Mouse (Mus musculus) myocyte (in vitro differentiated cells): Measurements from ENCODE around the gene Odf4. TPM values are rescaled to one million over a fixed set of nuclear protein-coding genes. Genes with fewer than 3 reads are reported as not detected.

Source experiments
- H3K27me3 ChIP-seq: one replicate; pipeline ENCODE4 v1.6.1; 2011; ENCODE audit not compliant: control insufficient read depth, insufficient read depth, insufficient read length
- H3K36me3 ChIP-seq: one replicate; pipeline ENCODE4 v1.6.1; 2011; ENCODE audit not compliant: control insufficient read depth, insufficient read depth
- H3K4me2 ChIP-seq: one replicate; pipeline ENCODE4 v1.6.1; 2011; ENCODE audit warnings: low read depth, control low read depth
- H3K4me3 ChIP-seq: one replicate; pipeline ENCODE4 v1.5.1; 2011; ENCODE audit warnings: mild to moderate bottlenecking, control low read depth, moderate library complexity
- H3K79me2 ChIP-seq: one replicate; pipeline ENCODE4 v1.6.1; 2011; ENCODE audit not compliant: control insufficient read depth, insufficient read depth
- H3ac ChIP-seq: one replicate; pipeline ENCODE4 v1.6.1; 2011; ENCODE audit not compliant: control insufficient read depth, insufficient read length
- CEBPB ChIP-seq: IDR thresholded peaks from 2 replicates; pipeline ENCODE4 v1.6.1; 2011; ENCODE audit warnings: mild to moderate bottlenecking, moderate library complexity; ENCODE audit not compliant: poor library complexity, insufficient read depth, severe bottlenecking
- E2F4 ChIP-seq: IDR thresholded peaks from one replicate; pipeline ENCODE4 v1.6.1; 2011; ENCODE audit warnings: mild to moderate bottlenecking, control low read depth, moderate library complexity; ENCODE audit not compliant: insufficient read depth
- MAX ChIP-seq: IDR thresholded peaks from one replicate; pipeline ENCODE4 v1.6.1; 2011; ENCODE audit warnings: low read depth, mild to moderate bottlenecking, control low read depth
- MYOD1 ChIP-seq, 3 experiments: IDR thresholded peaks; one replicate each; pipeline ENCODE4 v1.6.1; 2011; ENCODE audit warnings: control low read depth in 2 of 3, low read depth in 2 of 3, mild to moderate bottlenecking in 2 of 3, moderate library complexity in 1 of 3; ENCODE audit not compliant: insufficient read length in 2 of 3, control insufficient read depth in 1 of 3
- MYOG ChIP-seq, 3 experiments: IDR thresholded peaks; one replicate each; pipeline ENCODE4 v1.6.1; 2011; ENCODE audit warnings: control low read depth in 2 of 3, low read depth in 2 of 3, mild to moderate bottlenecking in 2 of 3; ENCODE audit not compliant: insufficient read length in 2 of 3, control insufficient read depth in 1 of 3, insufficient read depth in 1 of 3
- POLR2A ChIP-seq: IDR thresholded peaks from one replicate; pipeline ENCODE4 v1.6.1; 2011; ENCODE audit warnings: low read depth, mild to moderate bottlenecking, control low read depth, moderate library complexity; ENCODE audit not compliant: insufficient read length
- POLR2AphosphoS2 ChIP-seq: IDR thresholded peaks from one replicate; pipeline ENCODE4 v1.6.1; 2011; ENCODE audit warnings: low read depth, control low read depth; ENCODE audit not compliant: insufficient read length
- REST ChIP-seq: IDR thresholded peaks from one replicate; pipeline ENCODE4 v1.6.1; 2011; ENCODE audit warnings: mild to moderate bottlenecking, control low read depth, moderate library complexity; ENCODE audit not compliant: insufficient read depth, insufficient read length
- SRF ChIP-seq: IDR thresholded peaks from one replicate; pipeline ENCODE4 v1.6.1; 2011; ENCODE audit warnings: low read depth; ENCODE audit not compliant: control insufficient read depth, insufficient read length
- TCF12 ChIP-seq: IDR thresholded peaks from one replicate; pipeline ENCODE4 v1.6.1; 2011; ENCODE audit warnings: mild to moderate bottlenecking, control low read depth; ENCODE audit not compliant: poor library complexity, insufficient read depth, severe bottlenecking
- TCF3 ChIP-seq: IDR thresholded peaks from one replicate; pipeline ENCODE4 v1.6.1; 2011; ENCODE audit warnings: low read depth, control low read depth; ENCODE audit not compliant: insufficient read length
- USF1 ChIP-seq: IDR thresholded peaks from one replicate; pipeline ENCODE4 v1.6.1; 2011; ENCODE audit warnings: low read depth, mild to moderate bottlenecking, control low read depth, moderate library complexity
- polyA plus RNA-seq: library from polyadenylated mRNA; unstranded; fragments of >200 nt; fragmentation: generic; extraction: Trizol; gene quantifications from one replicate; pipeline ENCODE4 v1.2.1, GENCODE M21; 2012; ENCODE audit warnings: missing spikeins

Odf4 gene
- polyA plus RNA-seq, 1 experiment: not detected

DNA sequence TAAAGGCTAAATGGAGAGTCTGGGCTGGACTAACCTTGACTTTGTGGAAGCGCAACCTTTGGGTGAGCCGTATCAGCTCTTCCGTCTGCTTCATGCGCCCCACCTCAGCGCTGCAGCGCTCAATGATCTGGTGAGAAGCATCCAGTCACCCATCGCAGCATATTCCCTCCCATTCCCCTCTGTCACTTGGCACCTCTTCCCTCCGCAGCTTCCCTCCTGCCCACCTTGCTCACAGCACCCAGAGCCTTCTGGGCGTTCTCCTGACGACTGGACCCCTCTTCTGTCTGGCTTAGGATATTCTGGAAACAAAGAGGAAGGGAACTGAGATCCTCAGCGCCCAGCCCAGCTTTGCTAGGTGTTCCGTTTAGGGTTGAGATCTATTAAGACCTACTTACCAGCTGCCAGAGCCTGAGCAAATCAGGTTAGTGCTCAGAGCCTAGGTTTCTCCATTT is 20.7 kb upstream of the Odf4 start:
- Histone ChIP-seq H3K4me2 (peak overlapping the region; percentile 16), H3ac (no peak overlapping the region), H3K4me3 (peak overlapping the region; percentile 6), H3K36me3 (no peaks in the 10 kb centered on the region), H3K79me2 (no peaks in the 10 kb centered on the region), H3K27me3 (no peaks in the 10 kb centered on the region)
- TF ChIP-seq POLR2A (no peak), TCF12 (no peak), SRF (no peak), E2F4 (no peak), TCF3 (no peak), MAX (no peak), MYOD1 (IDR thresholded peaks at IDR 0.05; ENCODE audit: control insufficient read depth in 1 of 3, insufficient read length in 2 of 3, low read depth in 2 of 3) (no peak), REST (no peak), CEBPB (no peak), MYOG (IDR thresholded peaks at IDR 0.05; ENCODE audit: control insufficient read depth in 1 of 3, insufficient read depth in 1 of 3, insufficient read length in 2 of 3, low read depth in 2 of 3) (no peak), USF1 (no peak), POLR2AphosphoS2 (no peak)

DNA sequence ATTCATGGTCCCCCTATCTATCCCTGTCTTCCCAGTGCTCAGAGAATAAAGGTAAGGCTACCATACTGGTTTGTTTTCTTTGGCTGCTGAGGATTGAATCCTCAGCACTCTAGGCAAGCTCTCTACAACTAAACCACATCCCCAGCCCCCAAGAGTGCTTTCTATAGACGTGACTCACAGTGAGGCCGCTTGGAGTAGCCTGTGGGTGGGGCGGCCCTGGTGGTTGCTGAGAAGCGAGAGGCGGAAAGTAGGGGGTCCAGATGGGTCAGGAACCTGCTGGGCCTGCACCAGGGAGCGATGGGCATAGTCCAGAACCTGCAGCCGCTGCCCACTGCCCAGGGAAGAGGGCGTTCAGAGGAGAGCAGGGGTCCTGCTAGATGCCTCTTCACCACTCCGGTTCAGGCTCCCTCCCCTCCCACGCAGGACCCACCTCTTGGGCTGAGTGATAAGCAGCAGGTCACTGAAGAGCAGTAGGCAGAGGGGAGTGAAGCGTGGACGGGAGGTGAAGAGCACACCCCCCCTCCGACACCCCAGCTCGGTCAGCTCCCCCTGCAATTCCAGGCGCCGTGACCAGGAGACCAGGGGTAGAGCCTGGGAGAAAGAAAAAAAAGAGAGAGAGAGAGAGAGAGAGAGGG is 20.0 kb upstream of the Odf4 start:
- Histone ChIP-seq H3K27me3 (no peaks in the 10 kb centered on the region), H3K79me2 (no peaks in the 10 kb centered on the region), H3K4me2 (peak overlapping the region; percentile 93), H3K36me3 (no peaks in the 10 kb centered on the region), H3ac (no peak overlapping the region), H3K4me3 (peak overlapping the region; percentile 6)
- TF ChIP-seq USF1: no peak
- TF ChIP-seq MYOG (IDR thresholded peaks at IDR 0.05; ENCODE audit: control insufficient read depth in 1 of 3, insufficient read depth in 1 of 3, insufficient read length in 2 of 3, low read depth in 2 of 3): no peak
- no peak for TF ChIP-seq POLR2A
- no peak for TF ChIP-seq POLR2AphosphoS2
- TF ChIP-seq TCF12: no peak
- TF ChIP-seq MAX: no peak
- TF ChIP-seq REST: no peak
- no peak for TF ChIP-seq E2F4
- TF ChIP-seq MYOD1 (IDR thresholded peaks at IDR 0.05; ENCODE audit: control insufficient read depth in 1 of 3, insufficient read length in 2 of 3, low read depth in 2 of 3): no peak
- no peak for TF ChIP-seq CEBPB
- no peak for TF ChIP-seq TCF3
- TF ChIP-seq SRF: no peak

DNA sequence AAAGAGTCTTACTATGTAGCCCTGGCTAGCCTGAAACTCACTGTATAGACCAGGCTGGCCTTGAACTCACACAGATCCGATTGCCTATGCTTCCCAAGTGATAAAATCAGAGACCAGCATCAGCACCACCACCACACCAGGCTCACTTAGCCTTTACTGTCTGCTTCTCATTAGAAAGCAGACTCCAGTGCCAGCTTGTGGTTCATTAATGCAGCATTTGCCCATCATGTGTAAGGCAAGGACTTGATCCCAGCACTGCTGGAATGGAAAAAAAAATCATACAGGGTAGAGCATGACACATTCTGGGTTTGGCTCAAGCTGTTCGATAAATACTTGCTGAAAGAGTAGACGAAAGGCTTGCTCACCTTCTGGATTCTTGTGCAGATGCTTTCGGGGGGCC is 19.1 kb upstream of the Odf4 start:
- Histone ChIP-seq H3K36me3 (no peaks in the 10 kb centered on the region), H3K4me2 (peak overlapping the region; percentile 93)
- TF ChIP-seq MYOD1 (IDR thresholded peaks at IDR 0.05; ENCODE audit: control insufficient read depth in 1 of 3, insufficient read length in 2 of 3, low read depth in 2 of 3): no peak
- no peak for TF ChIP-seq USF1
- TF ChIP-seq POLR2A: no peak
- TF ChIP-seq MAX: no peak
- TF ChIP-seq E2F4: no peak
- TF ChIP-seq SRF: no peak
- TF ChIP-seq TCF3: no peak
- no peak for TF ChIP-seq POLR2AphosphoS2
- no peak for TF ChIP-seq MYOG (IDR thresholded peaks at IDR 0.05; ENCODE audit: control insufficient read depth in 1 of 3, insufficient read depth in 1 of 3, insufficient read length in 2 of 3, low read depth in 2 of 3)

DNA sequence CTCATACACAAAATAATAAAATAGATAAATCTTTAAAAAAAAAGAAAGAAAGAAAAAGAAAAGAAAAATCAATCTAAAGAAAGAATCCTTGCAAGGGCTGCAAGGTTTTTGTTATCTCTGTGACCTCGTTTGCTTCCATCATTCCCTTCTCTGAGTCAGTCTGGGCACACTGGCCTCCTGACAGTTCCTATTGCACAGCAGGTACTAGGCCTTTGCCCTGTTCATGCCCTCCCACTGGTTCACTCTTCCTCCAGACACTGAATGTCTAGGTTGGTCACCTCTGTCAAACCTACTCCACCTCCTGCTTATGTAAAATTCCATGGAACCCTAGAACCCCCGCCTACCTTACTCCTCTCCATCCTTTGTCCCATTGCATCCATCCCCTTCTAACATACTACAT is 18.4 kb upstream of the Odf4 start:
- Histone ChIP-seq H3K4me3 (no peak overlapping the region), H3K4me2 (no peak overlapping the region), H3K79me2 (no peaks in the 10 kb centered on the region), H3K36me3 (no peaks in the 10 kb centered on the region), H3ac (no peak overlapping the region), H3K27me3 (no peaks in the 10 kb centered on the region)
- TF ChIP-seq REST: no peak
- TF ChIP-seq E2F4: no peak
- no peak for TF ChIP-seq POLR2AphosphoS2
- TF ChIP-seq CEBPB: no peak
- TF ChIP-seq POLR2A: no peak
- no peak for TF ChIP-seq TCF12
- TF ChIP-seq MYOD1 (IDR thresholded peaks at IDR 0.05; ENCODE audit: control insufficient read depth in 1 of 3, insufficient read length in 2 of 3, low read depth in 2 of 3): no peak
- no peak for TF ChIP-seq TCF3
- TF ChIP-seq MYOG (IDR thresholded peaks at IDR 0.05; ENCODE audit: control insufficient read depth in 1 of 3, insufficient read depth in 1 of 3, insufficient read length in 2 of 3, low read depth in 2 of 3): no peak
- no peak for TF ChIP-seq MAX
- TF ChIP-seq SRF: no peak
- no peak for TF ChIP-seq USF1

More for the DNA sequence above, 19.1 kb upstream of the Odf4 start:
- Histone ChIP-seq H3K4me3 (no peak overlapping the region), H3K27me3 (no peaks in the 10 kb centered on the region), H3ac (no peak overlapping the region), H3K79me2 (no peaks in the 10 kb centered on the region)
